Mouse (Mus musculus) testis, adult 2 months (tissue): ENCODE data around the gene Hist2h2aa2. TPM values are rescaled to one million over a fixed set of nuclear protein-coding genes. Genes with fewer than 3 reads are reported as not detected.

ENCODE experiments used
- H3K27ac ChIP-seq: fragments of 200-500 bp; 2 replicates; pipeline ENCODE4 v1.5.1; 2012; ENCODE audit warnings: low read depth, low read length; ENCODE audit not compliant: control insufficient read depth, insufficient read depth
- H3K27me3 ChIP-seq: fragments of 200-500 bp; 2 replicates; pipeline ENCODE4 v1.6.1; 2012; ENCODE audit warnings: mild to moderate bottlenecking, low read length, moderate library complexity; ENCODE audit not compliant: control insufficient read depth, insufficient read depth
- H3K36me3 ChIP-seq: fragments of 200-500 bp; 2 replicates; pipeline ENCODE4 v1.6.1; 2012; ENCODE audit warnings: mild to moderate bottlenecking, low read length; ENCODE audit not compliant: control insufficient read depth, insufficient read depth
- H3K4me1 ChIP-seq: fragments of 200-500 bp; 2 replicates; pipeline ENCODE4 v1.6.1; 2012; ENCODE audit warnings: low read length; ENCODE audit not compliant: control insufficient read depth, insufficient read depth
- H3K4me3 ChIP-seq: fragments of 200-500 bp; 2 replicates; pipeline ENCODE4 v1.5.1; 2012; ENCODE audit warnings: low read depth, mild to moderate bottlenecking, low read length, moderate library complexity, mixed read lengths; ENCODE audit not compliant: control insufficient read depth
- CTCF ChIP-seq: fragments of 200-500 bp; IDR thresholded peaks from 2 replicates; pipeline ENCODE4 v1.5.1; 2012; ENCODE audit warnings: low read depth, mild to moderate bottlenecking, inconsistent platforms, low read length, moderate library complexity; ENCODE audit not compliant: control insufficient read depth, insufficient read depth, insufficient replicate concordance
- POLR2A ChIP-seq: fragments of 200-500 bp; IDR thresholded peaks from 2 replicates; pipeline ENCODE4 v1.6.1; 2012; ENCODE audit warnings: low read depth, mild to moderate bottlenecking, inconsistent platforms, low read length, moderate library complexity; ENCODE audit not compliant: control insufficient read depth
- polyA plus RNA-seq: library from polyadenylated mRNA; depleted of rRNA; stranded (reverse); fragments of >200 nt; gene quantifications from 2 replicates; pipeline ENCODE4 v1.2.3, GENCODE M21; 2012

Hist2h2aa2 gene
- polyA plus RNA-seq, 1 experiment: 37.8 TPM

- H3K27ac ChIP-seq: no peak overlapping the region
- no peak overlapping the region for H3K4me3 ChIP-seq
- TF ChIP-seq CTCF: no peak
- no peak for TF ChIP-seq POLR2A
- no peaks in the 10 kb centered on the region for H3K27me3 ChIP-seq
- H3K4me1 ChIP-seq: peaks cover 2% of the 10 kb centered on the region; the same call in 1 of the 2 replicates
- H3K36me3 ChIP-seq: no peaks in the 10 kb centered on the region
Measured at GRCm38 (mm10) chr3:96257190-96257589, 17.1 kb upstream of the Hist2h2aa2 start.

- H3K4me3 ChIP-seq: no peak overlapping the region
- H3K36me3 ChIP-seq: no peaks in the 10 kb centered on the region
- no peaks in the 10 kb centered on the region for H3K27me3 ChIP-seq
- H3K4me1 ChIP-seq: no peaks in the 10 kb centered on the region
- no peak for TF ChIP-seq POLR2A
- no peak for TF ChIP-seq CTCF
- H3K27ac ChIP-seq: no peak overlapping the region
Measured at GRCm38 (mm10) chr3:96255926-96256593, 16.0 kb upstream of the Hist2h2aa2 start.

GRCm38 (mm10) chr3:96254683-96255355 lies 14.7 kb upstream of the Hist2h2aa2 start:
- no peak overlapping the region for H3K27ac ChIP-seq

GRCm38 (mm10) chr3:96251787-96252186 lies 11.7 kb upstream of the Hist2h2aa2 start:
- no peak overlapping the region for H3K4me3 ChIP-seq
- TF ChIP-seq CTCF: no peak
- no peak for TF ChIP-seq POLR2A
- no peaks in the 10 kb centered on the region for H3K36me3 ChIP-seq
- H3K4me1 ChIP-seq: no peaks in the 10 kb centered on the region; the same call in 1 of the 2 replicates
- no peaks in the 10 kb centered on the region for H3K27me3 ChIP-seq
- no peak overlapping the region for H3K27ac ChIP-seq

More at GRCm38 (mm10) chr3:96254683-96255355, 14.7 kb upstream of the Hist2h2aa2 start:
- Histone ChIP-seq H3K4me1 (no peaks in the 10 kb centered on the region), H3K27me3 (no peaks in the 10 kb centered on the region), H3K36me3 (no peaks in the 10 kb centered on the region), H3K4me3 (no peak overlapping the region)
- no peak for TF ChIP-seq POLR2A
- no peak for TF ChIP-seq CTCF

- no peak overlapping the region for H3K4me3 ChIP-seq
- H3K27ac ChIP-seq: no peak overlapping the region
- no peaks in the 10 kb centered on the region; the same call in 1 of the 2 replicates for H3K4me1 ChIP-seq
- no peaks in the 10 kb centered on the region for H3K36me3 ChIP-seq
- TF ChIP-seq POLR2A (no peak), CTCF (no peak)
- H3K27me3 ChIP-seq: no peaks in the 10 kb centered on the region
Measured at GRCm38 (mm10) chr3:96250890-96251289, 10.8 kb upstream of the Hist2h2aa2 start.

- Histone ChIP-seq H3K4me3 (no peak overlapping the region), H3K27ac (no peak overlapping the region), H3K27me3 (no peaks in the 10 kb centered on the region), H3K4me1 (no peaks in the 10 kb centered on the region; the same call in 1 of the 2 replicates), H3K36me3 (no peaks in the 10 kb centered on the region)
- TF ChIP-seq CTCF (no peak), POLR2A (no peak)
Measured at GRCm38 (mm10) chr3:96249034-96249345, 8.9 kb upstream of the Hist2h2aa2 start.

GRCm38 (mm10) chr3:96248141-96249033 lies 8.3 kb upstream of the Hist2h2aa2 start:
- H3K36me3 ChIP-seq: no peaks in the 10 kb centered on the region
- H3K27ac ChIP-seq: no peak overlapping the region
- TF ChIP-seq CTCF (no peak), POLR2A (no peak)
- no peaks in the 10 kb centered on the region for H3K27me3 ChIP-seq
- H3K4me1 ChIP-seq: no peaks in the 10 kb centered on the region; the same call in 1 of the 2 replicates
- H3K4me3 ChIP-seq: peak overlapping the region; percentile 16; the same call in 1 of the 2 replicates
